Mouse (Mus musculus): ENCODE data around the gene Dmac2.
"Not testable (repeated sequence)": the region's sequence is repeated elsewhere in the genome, so short reads cannot be mapped to it uniquely, and the experiment has no call there.

Gene Dmac2

DNA sequence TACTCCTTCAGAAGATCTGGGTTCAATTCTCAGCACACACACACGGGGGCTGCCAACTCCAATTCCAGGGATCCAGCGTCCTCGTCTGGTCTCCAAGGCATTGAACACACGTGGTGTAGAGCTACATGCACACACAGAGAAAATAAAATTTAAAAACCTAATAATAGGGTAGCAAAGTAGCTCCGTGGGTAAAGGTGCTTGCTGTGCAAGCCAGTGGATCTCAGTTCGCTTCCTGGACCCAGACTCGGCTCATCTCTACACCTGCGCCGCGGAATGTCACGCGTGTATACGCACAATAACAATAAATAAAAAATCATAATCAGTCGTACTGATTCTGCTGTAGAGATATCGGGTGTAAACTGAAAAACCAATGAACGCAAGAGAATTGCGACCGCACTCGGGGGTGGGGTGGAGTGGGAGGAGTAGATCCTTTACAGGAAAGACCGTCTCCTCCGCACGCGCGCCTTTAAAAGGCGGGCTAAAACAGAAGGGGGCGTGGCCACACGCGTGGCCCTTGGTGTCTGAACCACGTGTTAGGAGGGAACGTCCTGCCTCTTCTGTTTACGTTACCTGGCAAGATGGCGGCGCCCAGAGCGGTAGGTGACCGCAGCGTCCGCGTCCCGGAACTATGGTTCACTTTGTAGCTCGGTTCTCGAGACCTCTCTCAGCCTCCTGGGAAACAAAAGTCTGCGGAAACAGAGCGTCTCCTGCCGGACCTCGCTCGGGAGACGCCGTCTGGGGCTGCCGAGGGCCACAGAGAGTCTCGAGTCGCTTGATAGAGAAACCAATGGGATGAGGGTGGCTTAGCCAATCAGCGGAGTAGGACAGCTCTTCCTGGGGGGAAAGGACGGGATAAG lies at the start of gene Dmac2:
Dmac2 (plus strand) TSS at position 550 of the 857 bp plus-strand sequence.
- peak; percentile 94 for DNase-seq (ENCODE audit: low spot score in 2 of 2)

DNA sequence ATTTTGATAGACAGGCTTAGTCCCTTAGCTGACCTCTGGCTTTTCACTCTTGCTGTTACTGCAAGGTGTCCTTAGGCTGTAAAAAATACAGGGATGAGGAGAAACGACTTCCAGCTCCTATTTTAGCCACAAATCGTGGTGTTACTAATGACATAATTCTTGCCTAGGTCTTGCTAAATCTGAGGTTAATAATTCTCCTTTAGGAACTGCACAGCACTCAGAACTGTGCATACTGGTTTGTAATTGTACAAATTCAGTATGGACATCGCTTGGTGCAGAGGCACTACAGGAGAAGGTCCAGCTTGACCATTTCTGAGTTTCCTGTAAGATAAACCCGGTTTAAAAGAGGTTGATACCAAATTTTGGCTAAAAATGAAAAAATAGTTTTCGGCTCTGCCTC lies 45.4 kb upstream of the Dmac2 start:
- not testable (repeated sequence) for DNase-seq (ENCODE audit: low spot score in 2 of 2)

DNA sequence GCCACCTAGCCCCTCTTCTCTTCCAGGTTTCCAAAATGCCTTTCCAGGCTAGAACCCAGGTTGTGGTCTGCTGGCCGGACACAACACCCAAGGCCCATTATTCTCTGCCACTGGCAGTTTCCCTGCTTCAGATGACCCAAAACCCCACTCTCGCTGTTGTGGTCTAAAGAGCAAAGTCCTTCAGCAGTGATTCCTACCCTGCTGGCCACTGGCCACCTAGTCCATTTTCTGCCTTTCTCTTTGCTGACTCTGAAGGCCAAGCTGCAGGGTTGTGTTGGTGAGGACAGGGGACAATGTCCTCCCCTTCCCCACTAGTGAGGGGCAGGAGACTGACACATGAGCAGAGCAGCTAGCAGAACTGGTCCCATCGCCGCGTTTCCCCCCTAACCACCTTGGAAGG lies 44.1 kb upstream of the Dmac2 start:
- DNase-seq (ENCODE audit: low spot score in 2 of 2): no peak

- DNase-seq (ENCODE audit: low spot score in 2 of 2): no peak
Measured at GRCm38 (mm10) chr7:25575870-25576269, 43.3 kb upstream of the Dmac2 start.

- peak in 1 of 2 experiments; percentile 20 for DNase-seq (ENCODE audit: low spot score in 2 of 2)
Measured at GRCm38 (mm10) chr7:25576308-25576707, 42.9 kb upstream of the Dmac2 start.

GRCm38 (mm10) chr7:25576793-25577437 lies 42.3 kb upstream of the Dmac2 start:
- DNase-seq (ENCODE audit: low spot score in 2 of 2): not testable (repeated sequence)

- DNase-seq (ENCODE audit: low spot score in 2 of 2): no peak
Measured at GRCm38 (mm10) chr7:25579441-25579840, 39.8 kb upstream of the Dmac2 start.

DNA sequence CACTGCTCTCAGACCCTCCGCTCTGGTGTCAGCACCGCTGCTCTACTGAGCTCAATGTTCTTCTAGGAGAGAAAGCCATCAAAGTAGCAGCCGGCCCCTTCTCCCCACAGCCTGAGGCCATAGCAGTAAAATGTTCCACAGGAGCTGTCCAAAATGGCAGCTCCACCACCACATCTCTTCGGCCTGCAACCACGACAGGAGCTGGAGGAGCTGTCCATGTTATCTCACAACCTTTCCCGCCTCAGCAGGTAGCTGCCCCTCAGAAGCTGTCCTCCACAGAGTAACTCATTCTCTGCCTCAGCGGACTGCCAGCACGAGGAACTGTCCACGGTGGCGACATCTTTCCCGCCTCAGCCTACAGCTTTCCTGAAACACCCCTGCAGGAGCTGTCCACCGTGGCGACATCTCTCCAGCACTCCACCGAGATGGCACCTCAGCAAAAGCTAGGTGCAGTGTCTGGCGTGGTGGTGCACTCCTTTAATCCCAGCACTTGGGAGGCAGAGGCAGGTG lies 36.9 kb upstream of the Dmac2 start:
- no peak for DNase-seq (ENCODE audit: low spot score in 2 of 2)

- DNase-seq (ENCODE audit: low spot score in 2 of 2): no peak
Measured at GRCm38 (mm10) chr7:25584651-25585050, 34.6 kb upstream of the Dmac2 start.

GRCm38 (mm10) chr7:25585351-25586204 lies 33.6 kb upstream of the Dmac2 start:
- DNase-seq (ENCODE audit: low spot score in 2 of 2): no peak

DNA sequence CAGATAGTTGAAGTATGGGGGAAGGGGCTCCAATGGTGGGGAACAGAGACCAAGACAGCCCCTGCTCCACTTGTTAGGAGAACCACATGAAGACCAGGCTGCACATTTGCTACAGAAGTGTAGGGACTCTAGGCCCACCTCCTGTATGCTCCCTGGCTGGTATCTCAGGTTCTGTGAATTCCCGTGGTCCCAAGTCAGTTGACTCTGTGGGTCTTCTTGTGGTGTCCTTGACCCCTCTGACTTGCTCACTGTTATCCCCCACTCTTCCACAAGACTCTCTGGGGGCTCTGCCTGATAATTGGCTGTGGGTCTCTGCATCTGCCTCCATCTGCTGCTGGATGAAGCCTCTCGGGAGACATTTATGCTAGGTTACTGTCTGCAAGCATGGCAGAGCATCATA lies 28.0 kb upstream of the Dmac2 start:
- no peak for DNase-seq (ENCODE audit: low spot score in 2 of 2)

GRCm38 (mm10) chr7:25593859-25594258 lies 25.4 kb upstream of the Dmac2 start:
- no peak for DNase-seq (ENCODE audit: low spot score in 2 of 2)

DNA sequence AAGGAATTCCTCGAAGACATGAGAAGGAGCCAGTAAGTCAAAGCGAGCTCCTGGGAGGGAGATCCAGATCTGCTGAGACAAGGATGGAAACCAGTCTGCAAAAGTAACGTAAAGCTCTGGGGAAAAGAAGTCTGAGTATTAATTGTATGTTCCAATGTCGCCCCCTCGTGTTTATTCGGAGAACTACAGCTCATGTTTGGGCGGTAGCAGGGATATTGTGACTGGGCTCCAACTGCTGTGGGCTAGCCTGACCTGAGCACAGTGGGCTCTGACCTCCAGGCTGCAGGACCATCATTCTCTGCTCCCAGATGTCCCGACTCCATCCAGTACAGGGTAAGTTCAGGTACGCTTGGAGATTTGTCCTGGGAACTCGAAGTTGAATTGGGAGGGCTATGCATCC lies 19.6 kb upstream of the Dmac2 start:
- DNase-seq (ENCODE audit: low spot score in 2 of 2): peak; percentile 45 to 77

DNA sequence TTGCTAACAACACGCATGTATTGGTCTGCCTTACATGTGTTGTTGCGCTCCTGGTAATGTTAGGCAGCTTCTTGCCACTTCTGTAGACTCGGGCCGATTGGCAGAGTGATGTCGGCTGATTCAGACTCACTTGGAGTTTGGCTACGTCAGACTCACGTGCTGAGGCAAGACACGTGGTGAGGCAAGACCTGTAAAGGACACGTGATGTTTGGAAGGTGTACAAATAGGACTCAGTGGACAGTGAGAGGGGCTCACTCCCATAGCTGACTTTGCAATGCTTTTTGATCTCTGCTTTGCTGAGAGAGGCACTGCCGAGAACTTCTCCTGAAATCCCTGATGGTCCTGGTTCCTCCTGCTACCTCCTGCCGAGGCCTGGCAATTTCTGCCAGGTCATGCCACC lies 18.5 kb upstream of the Dmac2 start:
- DNase-seq (ENCODE audit: low spot score in 2 of 2): no peak

- DNase-seq (ENCODE audit: low spot score in 2 of 2): no peak
Measured at GRCm38 (mm10) chr7:25601346-25601745, 17.9 kb upstream of the Dmac2 start.

DNA sequence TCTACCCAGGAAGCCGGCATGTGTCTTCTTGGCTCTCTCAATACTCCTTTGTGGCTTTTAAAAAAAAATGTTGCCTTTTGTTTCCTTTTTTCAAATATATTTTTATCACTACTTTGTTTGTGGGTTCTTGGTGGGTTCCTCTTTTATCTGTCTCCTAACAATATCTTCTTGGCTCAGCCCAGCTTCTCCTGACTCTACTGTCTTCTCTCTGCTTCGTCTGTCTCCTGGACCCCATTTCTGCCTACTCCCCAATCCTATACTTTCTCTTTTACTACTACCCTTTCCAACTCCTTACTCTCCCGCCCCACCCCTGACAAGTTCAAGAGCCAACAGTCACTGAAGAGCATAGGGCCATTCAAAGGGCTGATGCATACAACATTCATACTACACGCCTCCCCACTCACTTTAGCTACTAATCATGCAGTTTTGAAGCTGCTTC lies 12.6 kb upstream of the Dmac2 start:
- DNase-seq (ENCODE audit: low spot score in 2 of 2): no peak

GRCm38 (mm10) chr7:25607196-25607595 lies 12.0 kb upstream of the Dmac2 start:
- DNase-seq (ENCODE audit: low spot score in 2 of 2): no peak

DNA sequence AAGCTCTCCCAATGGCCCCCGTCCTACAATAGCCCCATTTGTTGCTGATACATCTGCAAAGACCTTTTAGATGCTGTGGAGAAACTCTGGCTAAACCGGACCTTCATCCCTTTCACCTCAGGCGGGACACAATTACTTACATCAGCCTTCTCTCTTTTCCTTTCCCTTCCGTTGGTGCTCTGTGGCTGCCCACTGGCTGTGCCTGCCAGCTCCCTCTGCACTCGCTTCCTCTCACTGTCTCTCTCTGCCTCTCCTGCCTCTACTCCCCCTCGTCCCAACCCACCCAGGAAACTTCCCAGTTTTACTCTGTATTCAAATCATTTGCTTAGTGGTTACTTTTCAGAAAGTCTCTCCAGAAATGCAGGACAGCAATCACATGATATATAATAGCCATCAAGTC lies 9.2 kb upstream of the Dmac2 start:
- DNase-seq (ENCODE audit: low spot score in 2 of 2): peak in 1 of 2 experiments; percentile 2

GRCm38 (mm10) chr7:25611501-25611900 lies 7.7 kb upstream of the Dmac2 start:
- DNase-seq (ENCODE audit: low spot score in 2 of 2): peak in 1 of 2 experiments; percentile 1

- peak in 1 of 2 experiments; percentile 1 for DNase-seq (ENCODE audit: low spot score in 2 of 2)
Measured at GRCm38 (mm10) chr7:25614086-25614485, 5.1 kb upstream of the Dmac2 start.

- peak in 1 of 2 experiments; percentile 2 for DNase-seq (ENCODE audit: low spot score in 2 of 2)
Measured at GRCm38 (mm10) chr7:25614831-25615705, 4.1 kb upstream of the Dmac2 start.
